Mouse (Mus musculus) B cell, adult 2 months (primary cell): ENCODE results near the gene Samsn1.
"Not testable (repeated sequence)": the region's sequence is repeated elsewhere in the genome, so short reads cannot be mapped to it uniquely, and the experiment has no call there.

Source experiments
- DNase-seq, 2 experiments: peaks; one replicate each; pipeline ENCODE4 v3.0.0; 2022

Samsn1 gene

GRCm38 (mm10) chr16:75872241-75872640 is 149.8 kb downstream of the Samsn1 start:
- DNase-seq: no peak

- DNase-seq: no peak
These were observed 154.7 kb downstream of the Samsn1 start for GRCm38 (mm10) chr16:75867400-75867799.

GRCm38 (mm10) chr16:75865505-75865904 is 156.6 kb downstream of the Samsn1 start:
- peak in 1 of 2 experiments; percentile 6 for DNase-seq

- DNase-seq: no peak
These were observed 157.4 kb downstream of the Samsn1 start for GRCm38 (mm10) chr16:75864673-75865072.

GRCm38 (mm10) chr16:75856343-75856742 is 165.7 kb downstream of the Samsn1 start:
- DNase-seq: no peak

GRCm38 (mm10) chr16:75855402-75855801 is 166.7 kb downstream of the Samsn1 start:
- no peak for DNase-seq

- no peak for DNase-seq
These were observed 168.4 kb downstream of the Samsn1 start for GRCm38 (mm10) chr16:75853556-75854271.

- no peak for DNase-seq
These were observed 169.6 kb downstream of the Samsn1 start for GRCm38 (mm10) chr16:75852485-75852884.

- no peak for DNase-seq
These were observed 173.0 kb downstream of the Samsn1 start for GRCm38 (mm10) chr16:75849039-75849438.

- no peak for DNase-seq
These were observed 178.4 kb downstream of the Samsn1 start for GRCm38 (mm10) chr16:75843653-75844062.

- no peak for DNase-seq
These were observed 179.1 kb downstream of the Samsn1 start for GRCm38 (mm10) chr16:75843031-75843430.

- no peak for DNase-seq
These were observed 179.5 kb downstream of the Samsn1 start for GRCm38 (mm10) chr16:75842569-75842968.

GRCm38 (mm10) chr16:75837728-75838451 is 184.2 kb downstream of the Samsn1 start:
- DNase-seq: no peak

- no peak for DNase-seq
These were observed 190.7 kb downstream of the Samsn1 start for GRCm38 (mm10) chr16:75831390-75831789.

GRCm38 (mm10) chr16:75826949-75827348 is 195.1 kb downstream of the Samsn1 start:
- not testable (repeated sequence) for DNase-seq

GRCm38 (mm10) chr16:75826498-75826897 is 195.6 kb downstream of the Samsn1 start:
- DNase-seq: peak in 1 of 2 experiments; percentile 3

GRCm38 (mm10) chr16:75823226-75823625 is 198.9 kb downstream of the Samsn1 start:
- DNase-seq: no peak

- no peak for DNase-seq
These were observed 201.1 kb downstream of the Samsn1 start for GRCm38 (mm10) chr16:75820963-75821362.
